Mouse (Mus musculus) lung, adult 2 months (tissue): Measurements from ENCODE around the gene Doxl2.

Experiments
- CTCF ChIP-seq: fragments of 200-500 bp; IDR thresholded peaks from 2 replicates; pipeline ENCODE4 v1.5.1; 2011; ENCODE audit warnings: mild to moderate bottlenecking, low read length, control low read depth; ENCODE audit not compliant: insufficient read depth
- POLR2A ChIP-seq: fragments of 200-500 bp; IDR thresholded peaks from 2 replicates; pipeline ENCODE4 v1.6.1; 2011; ENCODE audit warnings: low read depth, mild to moderate bottlenecking, control low read depth, low read length, borderline replicate concordance; ENCODE audit errors: extremely low read depth

DNA sequence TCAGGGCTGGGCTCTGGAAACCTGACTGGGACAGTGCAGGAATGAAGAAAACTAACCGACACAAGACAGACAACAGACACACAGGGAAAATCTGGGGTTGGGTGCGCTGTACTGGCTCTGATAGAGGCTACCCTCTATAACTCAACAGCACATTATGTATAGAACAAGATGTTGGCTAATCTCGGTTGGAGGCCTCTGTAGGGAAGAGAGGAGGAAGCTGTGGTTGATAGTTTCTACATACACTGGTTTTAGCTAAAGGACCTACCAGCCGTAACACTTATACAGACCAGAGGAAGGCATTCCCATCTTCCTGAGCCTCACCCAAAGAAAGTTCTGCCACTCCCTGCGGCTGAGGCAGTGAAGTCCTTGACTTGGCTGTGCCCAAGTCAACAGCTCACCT lies 51.7 kb downstream of the Doxl2 start:
- no peak for TF ChIP-seq CTCF
- TF ChIP-seq POLR2A = no peak
